Mouse (Mus musculus) olfactory bulb, adult 2 months (tissue): ENCODE measurements around the gene Fam186b.

Source experiments
- CTCF ChIP-seq: fragments of 200-500 bp; IDR thresholded peaks from 2 replicates; pipeline ENCODE4 v1.5.1; 2012; ENCODE audit warnings: low read depth, mild to moderate bottlenecking, low read length, moderate library complexity; ENCODE audit not compliant: insufficient read depth
- POLR2A ChIP-seq: fragments of 200-500 bp; IDR thresholded peaks from 2 replicates; pipeline ENCODE4 v1.6.1; 2012; ENCODE audit warnings: mild to moderate bottlenecking, low read depth, low read length, moderate library complexity; ENCODE audit not compliant: insufficient read depth

DNA sequence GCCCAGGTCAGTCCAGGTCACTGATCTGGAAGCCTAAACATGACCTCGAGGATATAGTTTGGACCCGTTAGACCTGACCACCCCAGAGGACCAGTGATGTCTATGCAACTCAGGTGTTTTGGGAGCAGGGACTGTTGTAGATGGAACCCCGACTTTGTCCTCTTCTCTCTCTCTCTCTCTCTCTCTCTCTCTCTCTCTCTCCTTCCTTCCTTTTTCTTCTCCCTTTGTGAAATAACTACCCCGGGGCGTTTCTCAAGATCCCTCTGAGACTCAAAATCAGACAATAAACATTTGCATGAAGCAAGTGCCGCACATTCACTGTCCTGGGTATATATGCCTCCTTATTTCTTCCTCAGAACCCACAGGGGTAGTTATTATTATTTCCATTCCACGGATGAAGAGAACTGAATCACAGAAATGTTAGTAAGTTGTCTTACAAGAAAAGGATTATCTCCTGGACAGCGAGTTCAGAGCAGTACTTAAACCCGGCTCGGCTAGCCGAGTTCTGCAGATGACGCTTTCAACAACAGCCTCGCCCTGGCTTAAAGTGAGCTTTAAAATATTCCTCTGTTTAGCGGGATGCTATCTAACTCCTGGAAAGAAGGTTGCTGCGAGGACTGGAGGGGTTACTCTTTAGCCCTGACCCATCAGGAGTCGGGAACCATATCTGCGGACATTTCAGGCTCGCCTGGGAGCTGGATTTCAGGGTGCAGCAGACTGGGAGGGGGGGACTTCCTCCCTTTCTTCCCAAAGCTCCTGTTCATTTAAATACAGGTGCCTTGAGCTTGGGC, 72.7 kb downstream of the Fam186b start:
- TF ChIP-seq POLR2A (no peak), CTCF (no peak)
